Mouse (Mus musculus): ENCODE data around the gene Mdfi. TPM values are rescaled to one million over a fixed set of nuclear protein-coding genes. Genes with fewer than 3 reads are reported as not detected.

The Mdfi gene
- polyA plus RNA-seq, 1 experiment from 2014 or later, result 24.7 TPM

DNA sequence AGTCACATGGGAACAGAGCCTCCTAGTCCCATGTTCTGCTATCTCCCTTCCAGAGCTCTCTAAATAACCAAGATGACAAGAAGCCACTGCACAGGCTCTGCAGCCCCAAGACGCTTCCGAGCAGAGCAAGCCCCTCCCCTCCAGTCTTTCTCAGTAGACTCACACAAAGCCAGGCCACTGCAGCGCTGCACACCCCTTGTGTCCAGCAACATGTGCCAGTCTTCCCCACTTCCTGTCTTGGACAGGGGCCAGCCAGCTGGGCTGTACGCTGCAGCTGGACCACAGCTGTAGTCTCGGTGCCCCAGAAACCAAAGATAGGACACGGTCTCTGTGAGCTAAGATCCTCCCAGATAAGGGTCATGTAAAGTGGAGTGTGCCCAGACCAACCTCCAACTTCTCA is 3.3 kb upstream of the Mdfi start:
- H3K4me2 ChIP-seq, result no peak overlapping the region
- no peak for ATAC-seq (ENCODE audit: low FRiP score)
- H3K4me3 ChIP-seq (ENCODE audit: low read depth, low read length), result no peak overlapping the region
- 62% methylated on average over 6 of the region's 6 CpGs for whole genome bisulfite sequencing
- no peak for DNase-seq (ENCODE audit: low spot score, missing footprints)
- no peak overlapping the region for H3K9ac ChIP-seq (ENCODE audit: low read length)
- H3K27me3 ChIP-seq (ENCODE audit: control insufficient read depth, insufficient read depth, low read length), result peaks cover 28% of the 10 kb centered on the region
- H3K4me1 ChIP-seq (ENCODE audit: control insufficient read depth, insufficient read depth, low read length), result peaks cover 9% of the 10 kb centered on the region
- H3K36me3 ChIP-seq (ENCODE audit: control insufficient read depth, insufficient read depth, low read length), result no peaks in the 10 kb centered on the region
- no peaks in the 10 kb centered on the region for H3K9me3 ChIP-seq (ENCODE audit: control insufficient read depth, low read length)
- H3K27ac ChIP-seq (ENCODE audit: low read depth, low read length), result no peak overlapping the region

DNA sequence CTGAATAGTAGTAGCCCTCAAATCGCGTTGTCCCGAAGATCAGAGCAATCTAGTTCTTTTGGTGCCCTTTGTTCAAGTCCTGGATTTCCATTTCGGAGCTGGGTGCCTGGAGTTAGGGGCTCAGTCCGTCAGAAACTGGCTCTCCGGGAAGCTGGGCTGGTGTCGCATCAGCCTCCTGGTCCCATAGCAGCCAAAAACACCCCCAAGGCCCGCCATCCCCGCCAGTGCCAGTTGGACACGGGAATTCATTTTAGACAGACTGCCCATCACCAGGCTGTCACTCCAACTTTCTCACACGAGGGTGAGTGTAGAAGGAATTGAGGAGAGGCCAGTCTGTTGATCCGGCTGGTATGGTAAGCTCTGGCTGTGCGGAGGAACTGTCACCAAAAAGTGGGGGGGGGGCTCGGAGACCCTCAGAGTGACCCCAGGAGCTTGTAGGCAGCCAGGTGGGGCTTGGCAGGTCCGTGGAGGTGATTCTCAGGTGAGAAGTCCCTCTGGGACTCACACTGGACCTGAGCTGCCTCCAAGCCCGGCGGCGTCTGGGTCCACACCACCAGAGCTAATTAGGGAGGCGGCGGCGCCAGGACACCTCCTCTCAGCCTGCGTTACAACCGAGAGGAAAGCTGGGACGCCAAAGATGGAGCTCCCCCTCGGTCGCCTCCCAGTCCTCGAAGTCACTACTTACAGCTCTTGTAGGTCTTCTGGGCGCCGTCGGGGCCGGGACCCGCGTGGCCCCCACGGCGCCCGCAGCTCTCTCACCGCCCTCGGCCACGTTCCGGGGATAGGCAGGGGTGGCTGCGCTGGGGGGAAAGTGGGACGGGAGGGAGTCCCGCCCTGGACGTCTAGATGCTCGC is 636 bp downstream of the Mdfi start:
- DNase-seq (ENCODE audit: low spot score, missing footprints), result peak; percentile 91
- Histone ChIP-seq H3K4me1 (ENCODE audit: control insufficient read depth, insufficient read depth, low read length) (peaks cover 21% of the 10 kb centered on the region), H3K4me3 (ENCODE audit: low read depth, low read length) (peak overlapping the region; percentile 61), H3K9ac (ENCODE audit: low read length) (peak overlapping the region; percentile 74; the same call in 1 of the 2 replicates), H3K36me3 (ENCODE audit: control insufficient read depth, insufficient read depth, low read length) (no peaks in the 10 kb centered on the region), H3K9me3 (ENCODE audit: control insufficient read depth, low read length) (no peaks in the 10 kb centered on the region), H3K27me3 (ENCODE audit: control insufficient read depth, insufficient read depth, low read length) (peaks cover 29% of the 10 kb centered on the region), H3K4me2 (peak overlapping the region; percentile 99), H3K27ac (ENCODE audit: low read depth, low read length) (no peak overlapping the region)
- WGBS, result 2% methylated on average over 43 of the region's 45 CpGs
- no peak for ATAC-seq (ENCODE audit: low FRiP score)

DNA sequence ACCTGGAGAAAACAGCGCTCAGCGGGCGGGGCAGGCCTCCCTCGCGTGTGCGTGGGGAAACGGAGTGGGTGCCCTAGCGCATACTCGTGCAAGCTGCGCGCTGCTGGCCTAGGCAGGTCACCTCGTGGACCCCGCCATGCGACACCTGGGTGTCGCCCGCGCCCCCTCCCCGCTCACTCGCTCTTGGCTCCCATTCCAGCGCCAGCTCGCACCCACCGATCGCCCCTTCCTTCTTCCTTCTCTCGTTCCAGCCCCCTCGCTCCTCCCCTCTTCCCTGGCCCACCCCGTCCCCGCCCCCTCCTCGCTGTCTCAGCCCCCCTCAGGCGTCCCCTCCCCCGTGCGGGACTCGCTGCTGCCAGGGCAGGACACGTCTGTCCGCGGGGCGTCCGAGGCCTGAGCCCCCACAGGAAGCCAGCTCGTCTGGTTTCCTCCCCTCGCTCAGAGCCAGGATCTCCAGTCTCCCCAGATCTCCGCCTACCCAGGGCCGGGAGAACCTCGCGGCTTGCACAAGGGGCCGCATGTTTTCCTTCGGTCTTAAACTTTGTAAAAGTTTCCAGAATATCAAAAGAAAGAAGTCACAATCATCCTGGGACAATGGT is 1.4 kb downstream of the Mdfi start:
- H3K4me2 ChIP-seq, result peak overlapping the region; percentile 99
- peak overlapping the region; percentile 61 for H3K4me3 ChIP-seq (ENCODE audit: low read depth, low read length)
- peaks cover 21% of the 10 kb centered on the region for H3K4me1 ChIP-seq (ENCODE audit: control insufficient read depth, insufficient read depth, low read length)
- ATAC-seq (ENCODE audit: low FRiP score), result peak; percentile 60
- peaks cover 29% of the 10 kb centered on the region for H3K27me3 ChIP-seq (ENCODE audit: control insufficient read depth, insufficient read depth, low read length)
- H3K27ac ChIP-seq (ENCODE audit: low read depth, low read length), result no peak overlapping the region
- DNase-seq (ENCODE audit: low spot score, missing footprints), result peak; percentile 97
- no peaks in the 10 kb centered on the region for H3K9me3 ChIP-seq (ENCODE audit: control insufficient read depth, low read length)
- H3K9ac ChIP-seq (ENCODE audit: low read length), result peak overlapping the region; percentile 74
- WGBS, result under 1% methylated on average over 43 of the region's 45 CpGs
- H3K36me3 ChIP-seq (ENCODE audit: control insufficient read depth, insufficient read depth, low read length), result no peaks in the 10 kb centered on the region

DNA sequence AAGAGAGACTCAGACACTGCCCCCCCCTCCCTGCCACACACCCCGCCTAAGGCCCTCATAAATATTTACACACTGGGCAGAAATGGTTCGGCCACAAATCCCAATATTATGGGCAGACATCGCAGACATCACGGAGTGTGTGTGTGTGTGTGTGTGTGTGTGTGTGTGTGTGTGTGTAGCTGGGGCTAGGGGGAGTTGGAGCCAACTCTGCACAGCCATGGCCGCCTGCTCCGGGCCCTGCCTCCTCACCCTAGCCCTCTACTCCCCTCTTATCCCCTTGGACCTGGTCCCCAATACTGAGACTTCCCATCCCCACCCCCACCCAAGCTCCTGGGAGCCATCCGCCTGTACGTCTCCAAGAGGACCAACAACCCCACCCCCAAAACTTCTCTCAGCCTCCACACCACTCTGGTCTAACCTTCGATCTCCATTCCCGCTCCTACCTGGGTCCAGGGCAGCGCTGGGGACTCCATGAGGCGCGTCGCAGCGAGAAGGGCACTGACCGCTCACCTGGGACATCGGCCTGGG is 1.9 kb downstream of the Mdfi start:
- DNase-seq (ENCODE audit: low spot score, missing footprints) (peak; percentile 93), ATAC-seq (ENCODE audit: low FRiP score) (peak; percentile 65)
- under 1% methylated on average over 17 of the region's 17 CpGs for WGBS
- H3K27ac ChIP-seq (ENCODE audit: low read depth, low read length), result no peak overlapping the region
- H3K9me3 ChIP-seq (ENCODE audit: control insufficient read depth, low read length), result no peaks in the 10 kb centered on the region
- H3K4me2 ChIP-seq, result peak overlapping the region; percentile 99
- peaks cover 29% of the 10 kb centered on the region for H3K27me3 ChIP-seq (ENCODE audit: control insufficient read depth, insufficient read depth, low read length)
- H3K4me1 ChIP-seq (ENCODE audit: control insufficient read depth, insufficient read depth, low read length), result peaks cover 21% of the 10 kb centered on the region
- peak overlapping the region; percentile 74 for H3K9ac ChIP-seq (ENCODE audit: low read length)
- no peaks in the 10 kb centered on the region for H3K36me3 ChIP-seq (ENCODE audit: control insufficient read depth, insufficient read depth, low read length)
- H3K4me3 ChIP-seq (ENCODE audit: low read depth, low read length), result peak overlapping the region; percentile 61

DNA sequence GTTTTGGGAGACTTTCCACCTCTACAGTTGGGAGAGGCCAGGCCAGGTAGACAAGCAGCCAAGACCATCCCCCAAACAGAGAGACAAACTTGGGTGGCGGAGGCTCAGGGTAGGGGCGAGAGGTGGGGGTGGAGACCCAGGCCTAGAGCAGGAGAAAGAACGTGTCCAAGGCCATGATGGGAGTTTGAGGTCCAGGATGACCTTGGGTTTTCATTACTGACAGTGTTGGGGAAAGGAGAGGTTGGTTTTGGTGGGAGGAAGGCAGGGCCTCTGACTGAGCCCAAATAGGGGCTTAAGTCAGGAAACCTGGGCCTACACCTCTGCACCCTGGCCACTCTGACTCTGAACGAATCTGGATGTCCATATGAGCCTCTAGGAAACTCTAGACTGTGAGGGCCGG is 2.7 kb downstream of the Mdfi start:
- Histone ChIP-seq H3K9me3 (ENCODE audit: control insufficient read depth, low read length) (no peaks in the 10 kb centered on the region), H3K4me1 (ENCODE audit: control insufficient read depth, insufficient read depth, low read length) (peaks cover 21% of the 10 kb centered on the region), H3K4me3 (ENCODE audit: low read depth, low read length) (peak overlapping the region; percentile 61), H3K9ac (ENCODE audit: low read length) (peak overlapping the region; percentile 40; the same call in 1 of the 2 replicates), H3K27me3 (ENCODE audit: control insufficient read depth, insufficient read depth, low read length) (peaks cover 29% of the 10 kb centered on the region), H3K27ac (ENCODE audit: low read depth, low read length) (no peak overlapping the region), H3K36me3 (ENCODE audit: control insufficient read depth, insufficient read depth, low read length) (no peaks in the 10 kb centered on the region), H3K4me2 (peak overlapping the region; percentile 99)
- ATAC-seq (ENCODE audit: low FRiP score) (no peak), DNase-seq (ENCODE audit: low spot score, missing footprints) (peak; percentile 90)
- 43% methylated on average over 5 of the region's 5 CpGs for WGBS

DNA sequence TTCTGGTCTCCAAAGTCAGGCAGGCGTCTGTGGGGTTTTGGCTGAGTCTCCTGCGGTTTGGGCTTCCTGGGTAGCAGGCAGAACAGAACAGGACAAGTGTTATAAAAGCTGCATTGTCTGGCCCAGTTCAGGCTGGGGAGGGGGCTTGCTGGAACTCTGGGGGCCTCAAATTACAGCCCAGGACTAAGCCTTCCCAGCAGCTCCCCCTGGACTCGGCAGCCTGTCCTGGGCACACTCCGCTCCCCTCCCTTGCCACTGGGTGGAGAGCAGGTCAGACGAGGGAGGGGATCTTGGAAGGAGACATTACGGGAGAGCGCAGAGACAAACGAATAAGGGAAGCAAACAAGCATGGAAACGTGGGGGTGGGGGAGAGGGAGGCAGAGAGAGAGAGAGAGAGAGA is 3.3 kb downstream of the Mdfi start:
- Histone ChIP-seq H3K27me3 (ENCODE audit: control insufficient read depth, insufficient read depth, low read length) (peaks cover 29% of the 10 kb centered on the region), H3K9me3 (ENCODE audit: control insufficient read depth, low read length) (no peaks in the 10 kb centered on the region), H3K4me2 (peak overlapping the region; percentile 99), H3K4me1 (ENCODE audit: control insufficient read depth, insufficient read depth, low read length) (peaks cover 21% of the 10 kb centered on the region), H3K9ac (ENCODE audit: low read length) (0 out of 2 replicates have a peak overlapping the region, but pooled peaks have one; percentile 40), H3K4me3 (ENCODE audit: low read depth, low read length) (0 out of 2 replicates have a peak overlapping the region, but pooled peaks have one; percentile 6), H3K27ac (ENCODE audit: low read depth, low read length) (no peak overlapping the region), H3K36me3 (ENCODE audit: control insufficient read depth, insufficient read depth, low read length) (no peaks in the 10 kb centered on the region)
- WGBS, result 1% methylated on average over 9 of the region's 9 CpGs
- ATAC-seq (ENCODE audit: low FRiP score) (peak; percentile 40; the same call in 1 of the 2 replicates), DNase-seq (ENCODE audit: low spot score, missing footprints) (no peak)

DNA sequence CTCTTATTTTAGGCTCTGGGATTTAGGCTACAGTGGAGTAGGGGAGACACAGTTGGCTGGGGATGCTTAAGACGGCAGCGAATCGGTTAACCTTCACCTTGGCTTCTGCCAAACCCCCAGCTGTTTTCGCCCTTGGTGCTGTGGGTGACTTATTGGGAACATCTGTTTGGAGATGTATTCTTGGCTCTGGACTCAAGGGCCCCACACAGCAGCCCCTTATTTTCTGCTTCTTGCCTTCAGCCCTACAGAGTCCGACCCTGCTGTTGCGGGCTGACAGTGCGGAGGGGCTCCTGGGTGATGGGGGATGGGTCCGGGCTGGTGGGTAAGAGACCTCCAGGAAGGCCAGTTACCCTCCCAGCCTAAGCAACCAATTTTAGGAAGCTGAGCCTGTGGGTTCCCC is 13.2 kb downstream of the Mdfi start:
- peaks cover 2% of the 10 kb centered on the region; the same call in 1 of the 2 replicates for H3K4me1 ChIP-seq (ENCODE audit: control insufficient read depth, insufficient read depth, low read length)
- H3K27ac ChIP-seq (ENCODE audit: low read depth, low read length), result no peak overlapping the region
- no peak overlapping the region for H3K9ac ChIP-seq (ENCODE audit: low read length)
- ATAC-seq (ENCODE audit: low FRiP score) (no peak), DNase-seq (ENCODE audit: low spot score, missing footprints) (no peak)
- no peaks in the 10 kb centered on the region for H3K27me3 ChIP-seq (ENCODE audit: control insufficient read depth, insufficient read depth, low read length)
- H3K36me3 ChIP-seq (ENCODE audit: control insufficient read depth, insufficient read depth, low read length), result no peaks in the 10 kb centered on the region
- WGBS, result 64% methylated on average over 8 of the region's 8 CpGs
- no peak overlapping the region for H3K4me2 ChIP-seq
- H3K9me3 ChIP-seq (ENCODE audit: control insufficient read depth, low read length), result no peaks in the 10 kb centered on the region
- H3K4me3 ChIP-seq (ENCODE audit: low read depth, low read length), result no peak overlapping the region

DNA sequence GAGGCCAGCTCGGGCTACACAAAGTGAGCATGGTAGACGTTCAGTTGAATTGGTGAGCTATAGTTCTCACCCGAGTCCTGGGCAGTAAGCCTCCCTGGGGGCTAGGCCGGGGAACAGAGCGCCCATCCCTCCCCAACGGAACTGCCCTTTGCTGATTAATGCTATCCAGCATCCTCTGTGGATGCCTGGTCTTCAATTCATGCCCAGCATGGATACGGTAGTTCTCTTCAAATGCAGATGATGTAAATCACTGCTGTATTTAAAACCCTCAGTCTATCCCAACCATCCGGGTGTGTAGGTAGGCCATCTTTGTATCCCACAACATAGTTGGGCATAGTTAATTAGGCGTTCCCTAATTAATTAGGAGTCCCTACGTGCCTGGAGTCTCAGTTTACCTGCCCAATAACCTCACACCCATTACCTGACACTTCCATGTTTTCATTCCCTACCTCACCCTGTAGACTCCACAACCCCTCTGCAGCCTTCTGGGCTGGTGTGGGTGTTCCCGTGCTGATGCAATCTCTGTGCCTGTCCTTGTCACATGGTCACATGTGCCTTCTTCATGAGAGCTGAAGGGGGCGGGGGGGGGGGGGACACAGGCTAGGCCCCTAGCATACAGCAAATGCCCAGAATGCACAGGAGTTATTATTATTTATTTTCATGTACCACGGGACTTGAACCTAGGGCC is 16.3 kb downstream of the Mdfi start:
- Histone ChIP-seq H3K4me3 (ENCODE audit: low read depth, low read length) (no peak overlapping the region), H3K36me3 (ENCODE audit: control insufficient read depth, insufficient read depth, low read length) (no peaks in the 10 kb centered on the region), H3K27ac (ENCODE audit: low read depth, low read length) (no peak overlapping the region), H3K4me1 (ENCODE audit: control insufficient read depth, insufficient read depth, low read length) (peaks cover 2% of the 10 kb centered on the region; the same call in 1 of the 2 replicates), H3K9me3 (ENCODE audit: control insufficient read depth, low read length) (no peaks in the 10 kb centered on the region), H3K4me2 (no peak overlapping the region), H3K9ac (ENCODE audit: low read length) (no peak overlapping the region), H3K27me3 (ENCODE audit: control insufficient read depth, insufficient read depth, low read length) (no peaks in the 10 kb centered on the region)
- ATAC-seq (ENCODE audit: low FRiP score) (no peak), DNase-seq (ENCODE audit: low spot score, missing footprints) (no peak)
- 83% methylated on average over 13 of the region's 13 CpGs for WGBS

Data from midbrain, embryonic 11.5 days (tissue).